Mouse (Mus musculus) kidney, postnatal 36 days (tissue): ENCODE results near the gene Atrnl1.
A peak's percentile ranks its signal among the peaks of the same experiment; 100 is the strongest.
"Not testable (repeated sequence)": the region's sequence is repeated elsewhere in the genome, so short reads cannot be mapped to it uniquely, and the experiment has no call there.

Source experiments
- DNase-seq, 2 experiments: peaks; one replicate each; pipeline ENCODE4 v3.0.0; 2021 to 2022; ENCODE audit warnings: mixed read lengths in 2 of 2

Gene Atrnl1

GRCm38 (mm10) chr19:57825271-57826207, 214.7 kb downstream of the Atrnl1 start:
- peak; percentile 13 to 21 for DNase-seq

GRCm38 (mm10) chr19:57833083-57833482, 222.2 kb downstream of the Atrnl1 start:
- no peak for DNase-seq

- DNase-seq: no peak
Measured at GRCm38 (mm10) chr19:57837882-57838281, 227.0 kb downstream of the Atrnl1 start.

- no peak for DNase-seq
Measured at GRCm38 (mm10) chr19:57838546-57838945, 227.7 kb downstream of the Atrnl1 start.

GRCm38 (mm10) chr19:57849915-57850314, 239.1 kb downstream of the Atrnl1 start:
- DNase-seq: no peak

- no peak for DNase-seq
Measured at GRCm38 (mm10) chr19:57868350-57868749, 257.5 kb downstream of the Atrnl1 start.

- DNase-seq: no peak
Measured at GRCm38 (mm10) chr19:57870871-57871270, 260.0 kb downstream of the Atrnl1 start.

GRCm38 (mm10) chr19:57876057-57876456, 265.2 kb downstream of the Atrnl1 start:
- peak in 1 of 2 experiments; percentile 31 for DNase-seq

- no peak for DNase-seq
Measured at GRCm38 (mm10) chr19:57877343-57877742, 266.5 kb downstream of the Atrnl1 start.

- DNase-seq: no peak
Measured at GRCm38 (mm10) chr19:57878583-57878982, 267.7 kb downstream of the Atrnl1 start.

- not testable (repeated sequence) for DNase-seq
Measured at GRCm38 (mm10) chr19:57879841-57880240, 269.0 kb downstream of the Atrnl1 start.

- no peak for DNase-seq
Measured at GRCm38 (mm10) chr19:57881927-57882326, 271.1 kb downstream of the Atrnl1 start.

- no peak for DNase-seq
Measured at GRCm38 (mm10) chr19:57888871-57889270, 278.0 kb downstream of the Atrnl1 start.

GRCm38 (mm10) chr19:57889741-57890140, 278.9 kb downstream of the Atrnl1 start:
- DNase-seq: no peak

- DNase-seq: no peak
Measured at GRCm38 (mm10) chr19:57890954-57891353, 280.1 kb downstream of the Atrnl1 start.

- no peak for DNase-seq
Measured at GRCm38 (mm10) chr19:57894191-57894590, 283.4 kb downstream of the Atrnl1 start.

- DNase-seq: no peak
Measured at GRCm38 (mm10) chr19:57900037-57900436, 289.2 kb downstream of the Atrnl1 start.

GRCm38 (mm10) chr19:57909466-57909865, 298.6 kb downstream of the Atrnl1 start:
- no peak for DNase-seq

GRCm38 (mm10) chr19:57910650-57911049, 299.8 kb downstream of the Atrnl1 start:
- no peak for DNase-seq

- DNase-seq: peak in 1 of 2 experiments; percentile 9
Measured at GRCm38 (mm10) chr19:57916325-57916724, 305.5 kb downstream of the Atrnl1 start.

- no peak for DNase-seq
Measured at GRCm38 (mm10) chr19:57922991-57923390, 312.2 kb downstream of the Atrnl1 start.

GRCm38 (mm10) chr19:57924856-57925255, 314.0 kb downstream of the Atrnl1 start:
- DNase-seq: no peak

- no peak for DNase-seq
Measured at GRCm38 (mm10) chr19:57925681-57926080, 314.8 kb downstream of the Atrnl1 start.

- no peak for DNase-seq
Measured at GRCm38 (mm10) chr19:57926164-57926860, 315.5 kb downstream of the Atrnl1 start.
